8 mouse cellular contexts compared by ENCODE assay signal in the genomic region with DNA sequence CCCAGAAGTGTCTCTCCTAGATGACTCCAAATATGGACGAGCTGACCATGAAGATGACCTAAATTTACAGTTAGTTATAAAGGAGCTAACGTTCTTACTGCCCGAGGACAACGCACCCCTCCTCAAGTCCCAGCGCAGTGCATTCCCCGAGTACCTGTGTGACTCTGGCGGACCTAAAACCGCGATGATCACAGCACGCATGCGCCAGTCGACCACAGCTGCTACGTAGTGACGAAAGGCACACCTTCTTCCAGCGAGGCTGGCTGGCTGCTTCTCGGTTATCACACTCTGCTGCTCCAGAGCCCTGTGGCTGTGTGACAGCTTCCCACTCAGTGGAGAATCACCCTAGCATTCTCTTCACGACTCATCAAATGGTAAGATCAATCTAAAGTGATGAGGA. TPM values are rescaled to one million over a fixed set of nuclear protein-coding genes. Genes with fewer than 3 reads are reported as not detected.
DNase-seq lines count a peak whose midpoint lies in the region; ATAC-seq lines count a peak whose summit lies in the region.

No protein-coding gene starts in this region.

- no peaks in the 10 kb centered on the region for H3K9me3 ChIP-seq in forebrain, embryonic 14.5 days (replicated peaks; ENCODE audit: control insufficient read depth, low read length)
- H3K9me3 ChIP-seq in forebrain, embryonic 10.5 days, result no peaks in the 10 kb centered on the region
- H3K9me3 ChIP-seq in heart, embryonic 13.5 days, result no peaks in the 10 kb centered on the region

- no peak for ATAC-seq in forebrain, embryonic 14.5 days
- ATAC-seq in heart, embryonic 13.5 days (ENCODE audit: extremely low read depth, insufficient number of reproducible peaks, low FRiP score, low TSS enrichment), result no peak

- no peaks in the 10 kb centered on the region for H3K27me3 ChIP-seq in forebrain, embryonic 14.5 days (replicated peaks; ENCODE audit: control insufficient read depth, insufficient read depth, low read length)
- H3K27me3 ChIP-seq in forebrain, embryonic 10.5 days (ENCODE audit: poor library complexity, severe bottlenecking), result no peaks in the 10 kb centered on the region
- H3K27me3 ChIP-seq in heart, embryonic 13.5 days (replicated peaks), result peaks cover 4% of the 10 kb centered on the region; the same call in 1 of the 2 replicates

- peak overlapping the region; percentile 18; the same call in 1 of the 2 replicates for H3K4me2 ChIP-seq in forebrain, embryonic 14.5 days (ENCODE audit: low read length)
- peak overlapping the region; percentile 56 for H3K4me2 ChIP-seq in heart, embryonic 13.5 days

- no peak overlapping the region for H3K4me3 ChIP-seq in forebrain, embryonic 14.5 days (ENCODE audit: low read depth, low read length)
- H3K4me3 ChIP-seq in forebrain, embryonic 10.5 days, result no peak overlapping the region; the same call in 1 of the 2 replicates
- H3K4me3 ChIP-seq in heart, embryonic 13.5 days, result peak overlapping the region; percentile 32; the same call in 1 of the 2 replicates

- H3K27ac ChIP-seq in forebrain, embryonic 14.5 days (ENCODE audit: low read depth, low read length), result no peak overlapping the region
- H3K27ac ChIP-seq in forebrain, embryonic 10.5 days, result no peak overlapping the region
- no peak overlapping the region for H3K27ac ChIP-seq in heart, embryonic 13.5 days (replicated peaks)

- no peaks in the 10 kb centered on the region for H3K4me1 ChIP-seq in forebrain, embryonic 14.5 days (ENCODE audit: control insufficient read depth, insufficient read depth, low read length)
- H3K4me1 ChIP-seq in forebrain, embryonic 10.5 days, result peaks cover 12% of the 10 kb centered on the region
- no peaks in the 10 kb centered on the region for H3K4me1 ChIP-seq in heart, embryonic 13.5 days

- no peak for DNase-seq in forebrain, embryonic 14.5 days (ENCODE audit: low spot score)
- DNase-seq in forebrain, embryonic 10.5 days (ENCODE audit: extremely low spot score, low spot score), result no peak
- peak; percentile 11 for DNase-seq in urinary bladder, postnatal 14 days (ENCODE audit: low spot score)
- no peak for DNase-seq in urinary bladder, adult 18-20 months (ENCODE audit: low spot score in 2 of 2)
- peak; percentile 9 to 40 for DNase-seq in layer of hippocampus, adult 8-10 months (ENCODE audit: low spot score in 2 of 2)
- DNase-seq in natural killer cell, adult 2 months (ENCODE audit: low spot score in 2 of 2), result peak; percentile 26 to 39
- DNase-seq in thymus, postnatal 4 days, result peak; percentile 79

- 77% methylated on average over 17 of the region's 17 CpGs for WGBS in forebrain, embryonic 14.5 days
- WGBS in forebrain, embryonic 10.5 days, result 69% methylated on average over 17 of the region's 17 CpGs
- WGBS in heart, embryonic 13.5 days, result 48% methylated on average over 17 of the region's 17 CpGs

- no peaks in the 10 kb centered on the region for H3K36me3 ChIP-seq in forebrain, embryonic 14.5 days (ENCODE audit: control insufficient read depth, insufficient read depth, low read length)
- H3K36me3 ChIP-seq in forebrain, embryonic 10.5 days (replicated peaks), result no peaks in the 10 kb centered on the region
- H3K36me3 ChIP-seq in heart, embryonic 13.5 days, result no peaks in the 10 kb centered on the region

- no peak overlapping the region for H3K9ac ChIP-seq in forebrain, embryonic 14.5 days (ENCODE audit: low read length)
- H3K9ac ChIP-seq in heart, embryonic 13.5 days, result no peak overlapping the region

RNA-seq across cellular contexts. Expression of a gene that starts 12.8 kb away (rescaled TPM):
- polyA plus RNA-seq in forebrain, embryonic 14.5 days (2014; fragmentation: Nextera tagmentation; extraction: Ambion mirVana), result 0.41 and 0.73 TPM in 2 replicates
- 0.15 and 0.16 TPM in 2 replicates for polyA plus RNA-seq in forebrain, embryonic 10.5 days (2016; fragmentation: Nextera tagmentation; extraction: Ambion mirVana)
- 0.13 TPM in 2 replicates for polyA plus RNA-seq in heart, embryonic 13.5 days (2015; fragmentation: Nextera tagmentation; extraction: Ambion mirVana)
- 1 to 10 TPM; 1.4 to 2.6 (median 1.8) TPM for total RNA-seq in layer of hippocampus, adult 8-10 months (2022)

RNA-seq across cellular contexts. Expression of a gene that starts 33.6 kb away (rescaled TPM):
- polyA plus RNA-seq in forebrain, embryonic 14.5 days (2014; fragmentation: Nextera tagmentation; extraction: Ambion mirVana), result 13.8 and 14.6 TPM in 2 replicates
- 11.4 and 12.2 TPM in 2 replicates for polyA plus RNA-seq in forebrain, embryonic 10.5 days (2016; fragmentation: Nextera tagmentation; extraction: Ambion mirVana)
- 6.8 and 7.5 TPM in 2 replicates for polyA plus RNA-seq in heart, embryonic 13.5 days (2015; fragmentation: Nextera tagmentation; extraction: Ambion mirVana)
- 10 to 100 TPM; 43.1 to 56.3 (median 47.8) TPM for total RNA-seq in layer of hippocampus, adult 8-10 months (2022)

RNA-seq across cellular contexts. Expression of a gene that starts 34.0 kb away (rescaled TPM):
- 33.5 and 34.1 TPM in 2 replicates for polyA plus RNA-seq in forebrain, embryonic 14.5 days (2014; fragmentation: Nextera tagmentation; extraction: Ambion mirVana)
- polyA plus RNA-seq in forebrain, embryonic 10.5 days (2016; fragmentation: Nextera tagmentation; extraction: Ambion mirVana), result 33.2 and 34.0 TPM in 2 replicates
- 20.2 and 22.9 TPM in 2 replicates for polyA plus RNA-seq in heart, embryonic 13.5 days (2015; fragmentation: Nextera tagmentation; extraction: Ambion mirVana)
- total RNA-seq in layer of hippocampus, adult 8-10 months (2022), result 10 to 100 TPM; 22.9 to 27.2 (median 26.3) TPM

Comparison
In these comparisons a context has a peak if more than half of its experiments do, and no peak if none do; other contexts are left out.
1. DNase-seq: peak in urinary bladder, postnatal 14 days (single experiment), layer of hippocampus, adult 8-10 months (2 of 2), natural killer cell, adult 2 months (2 of 2) and thymus, postnatal 4 days (single experiment); none in forebrain, embryonic 14.5 days (single experiment), forebrain, embryonic 10.5 days (single experiment) and urinary bladder, adult 18-20 months (0 of 2).